Comparison of ENCODE assay signal across 8 mouse cellular contexts in genomic region chr14:121198915-121199572, GRCm38 (mm10).
DNase-seq lines count a peak whose midpoint lies in the region; ATAC-seq and TF ChIP-seq lines count a peak whose summit lies in the region.

No protein-coding gene starts in this region.

- DNase-seq in frontal cortex, postnatal 10 days (ENCODE audit: low spot score in 2 of 2) = peak; percentile 49 to 65
- no peak for DNase-seq in frontal cortex, postnatal 36 days (ENCODE audit: low spot score in 2 of 2)
- peak; percentile 38 for DNase-seq in CH12.LX (ENCODE audit: extremely low read depth)
- DNase-seq in gastrocnemius, adult 18-20 months (ENCODE audit: low spot score) = peak; percentile 78
- peak; percentile 66 for DNase-seq in limb, embryonic 11.5 days (ENCODE audit: low spot score)
- DNase-seq in right cerebral cortex, postnatal 4 days = peak; percentile 37
- DNase-seq in frontal cortex, adult 2 months (ENCODE audit: extremely low spot score in 1 of 2, low spot score in 1 of 2) = no peak
- DNase-seq in thymus, postnatal 4 days = no peak

- no peak for TF ChIP-seq EP300 in CH12.LX (IDR thresholded peaks at IDR 0.05; ENCODE audit: low read length)

- H3K4me1 ChIP-seq in CH12.LX (ENCODE audit: control insufficient read depth in 1 of 2, insufficient read depth in 2 of 2) = peaks cover 11 to 33% of the 10 kb centered on the region in 2 experiments
- H3K4me1 ChIP-seq in limb, embryonic 11.5 days (ENCODE audit: control insufficient read depth, insufficient read depth, low read length) = peaks cover 21% of the 10 kb centered on the region

- peaks cover 0 to 3% of the 10 kb centered on the region in 2 experiments for H3K36me3 ChIP-seq in CH12.LX (replicated peaks in 1 of 2; ENCODE audit: control insufficient read depth in 1 of 2, insufficient read depth in 1 of 2, low read length in 1 of 2)
- H3K36me3 ChIP-seq in limb, embryonic 11.5 days (ENCODE audit: control insufficient read depth, insufficient read depth, low read length) = peaks cover 3% of the 10 kb centered on the region; the same call in 1 of the 2 replicates

- H3K79me2 ChIP-seq in CH12.LX (replicated peaks; ENCODE audit: control insufficient read depth, extremely low read depth, insufficient read depth, poor library complexity, severe bottlenecking) = no peaks in the 10 kb centered on the region

- H3K4me3 ChIP-seq in CH12.LX (replicated peaks in 1 of 3; ENCODE audit: low read depth in 2 of 3, low read length in 2 of 3, poor library complexity in 1 of 3) = no peak overlapping the region
- no peak overlapping the region for H3K4me3 ChIP-seq in limb, embryonic 11.5 days (ENCODE audit: low read depth, low read length)

- TF ChIP-seq CTCF in CH12.LX (conservative IDR thresholded peaks at IDR 0.05 in 1 of 2, IDR thresholded peaks at IDR 0.05 in 1 of 2; ENCODE audit: low read depth in 2 of 2, low read length in 2 of 2) = no peak

- no peaks in the 10 kb centered on the region for H3K27me3 ChIP-seq in CH12.LX (replicated peaks)
- H3K27me3 ChIP-seq in limb, embryonic 11.5 days (ENCODE audit: control insufficient read depth, insufficient read depth, low read length) = no peaks in the 10 kb centered on the region

- no peak overlapping the region for H3K4me2 ChIP-seq in CH12.LX (ENCODE audit: insufficient read depth, low read depth, poor library complexity, severe bottlenecking)
- H3K4me2 ChIP-seq in limb, embryonic 11.5 days (ENCODE audit: low read depth, severe bottlenecking) = no peak overlapping the region

- WGBS in limb, embryonic 11.5 days = 54% methylated on average over 14 of the region's 14 CpGs

- no peak overlapping the region for H3K27ac ChIP-seq in CH12.LX (ENCODE audit: insufficient read depth, low read depth)
- peak overlapping the region; percentile 83 for H3K27ac ChIP-seq in limb, embryonic 11.5 days (replicated peaks; ENCODE audit: low read depth, low read length)

- dilution Hi-C loops in CH12.LX (cut with MboI; ENCODE audit: extremely low pct_ligation_motif_present, extremely low pct_unique_long_range_greater_than_20kb, low sequenced_read_pairs) = no loop called here

- peak; percentile 88 for ATAC-seq in limb, embryonic 11.5 days (ENCODE audit: insufficient number of reproducible peaks, low FRiP score, low TSS enrichment, low read depth)

- TF ChIP-seq POLR2A in CH12.LX (IDR thresholded peaks at IDR 0.05; ENCODE audit: low read depth, low read length) = no peak

- no peak overlapping the region for H3K9ac ChIP-seq in CH12.LX (ENCODE audit: insufficient read depth, low read depth)
- H3K9ac ChIP-seq in limb, embryonic 11.5 days (ENCODE audit: low read length) = no peak overlapping the region

- in situ Hi-C loops in CH12.LX (cut with MboI; ENCODE audit: low pct_ligation_motif_present, low pct_unique_long_range_greater_than_20kb, low sequenced_read_pairs) = no loop called here

- no peak for TF ChIP-seq RAD21 in CH12.LX (IDR thresholded peaks at IDR 0.05; ENCODE audit: low read depth, low read length)

- H3K9me3 ChIP-seq in CH12.LX (replicated peaks; ENCODE audit: low read length) = peaks cover 12% of the 10 kb centered on the region
- no peaks in the 10 kb centered on the region; the same call in 1 of the 2 replicates for H3K9me3 ChIP-seq in limb, embryonic 11.5 days (ENCODE audit: control insufficient read depth, low read length)

TF ChIP-seq in CH12.LX, 34 proteins besides CTCF, POLR2A, EP300 and RAD21:
- TF ChIP-seq SIN3A (IDR thresholded peaks at IDR 0.05; ENCODE audit: low read length) = 0 out of 2 replicates have a peak, but pooled peaks have one; percentile 24
- TF ChIP-seq ETS1 (conservative IDR thresholded peaks at IDR 0.05; ENCODE audit: low read depth, low read length) = no peak
- peak; percentile 26; the same call in 1 of the 2 replicates for TF ChIP-seq ELF1 (IDR thresholded peaks at IDR 0.05; ENCODE audit: low read depth, low read length)

Comparison
In these comparisons a context has a peak if more than half of its experiments do, and no peak if none do; other contexts are left out.
1. DNase-seq: peak in frontal cortex, postnatal 10 days (2 of 2), CH12.LX (single experiment), gastrocnemius, adult 18-20 months (single experiment), limb, embryonic 11.5 days (single experiment) and right cerebral cortex, postnatal 4 days (single experiment); none in frontal cortex, postnatal 36 days (0 of 2), frontal cortex, adult 2 months (0 of 2) and thymus, postnatal 4 days (single experiment).